Mouse (Mus musculus) heart, postnatal 0 days (tissue): ENCODE measurements around the gene Col11a2.

Source experiments
- CTCF ChIP-seq: IDR thresholded peaks from 2 replicates; pipeline ENCODE4 v1.5.1; 2016; ENCODE audit warnings: antibody characterized with exemption, control low read depth, low read depth
- EP300 ChIP-seq: IDR thresholded peaks from 2 replicates; pipeline ENCODE4 v1.6.1; 2016; ENCODE audit warnings: antibody characterized with exemption, low read depth

DNA sequence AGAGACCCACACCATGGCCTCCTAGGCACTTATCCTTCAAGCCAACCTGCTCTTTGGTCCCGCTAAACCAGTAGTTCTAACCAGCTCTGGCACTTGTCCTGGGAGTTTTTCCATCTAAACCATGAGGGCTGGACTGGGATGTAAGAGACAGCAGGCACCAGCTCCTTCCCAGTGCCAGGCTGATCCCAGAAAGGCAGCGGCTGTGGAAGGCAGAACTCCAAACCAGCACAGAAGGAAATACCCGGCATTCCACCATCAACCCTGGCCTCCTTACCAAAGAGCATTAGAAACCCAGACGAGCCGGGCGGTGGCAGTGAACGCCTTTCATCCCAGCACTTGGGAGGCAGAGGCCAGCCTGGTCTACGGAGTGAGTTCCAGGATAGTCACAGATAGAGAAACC lies 71.1 kb downstream of the Col11a2 start:
- no peak for TF ChIP-seq CTCF
- no peak for TF ChIP-seq EP300
